Mouse (Mus musculus) ES-E14 (cell line): ENCODE data around the gene Rarb.

Experiments used
- CHD2 ChIP-seq: IDR thresholded peaks from 2 replicates; pipeline ENCODE4 v1.6.1; 2014; ENCODE audit warnings: mild to moderate bottlenecking, low read depth, low read length, inconsistent platforms
- MAFK ChIP-seq: IDR thresholded peaks from 2 replicates; pipeline ENCODE4 v1.6.1; 2014; ENCODE audit warnings: mild to moderate bottlenecking, low read depth, low read length, inconsistent platforms; ENCODE audit not compliant: insufficient read depth
- ZC3H11A ChIP-seq: IDR thresholded peaks from 2 replicates; pipeline ENCODE4 v1.6.1; 2012; ENCODE audit warnings: low read depth, mild to moderate bottlenecking, inconsistent platforms, low read length, borderline replicate concordance

DNA sequence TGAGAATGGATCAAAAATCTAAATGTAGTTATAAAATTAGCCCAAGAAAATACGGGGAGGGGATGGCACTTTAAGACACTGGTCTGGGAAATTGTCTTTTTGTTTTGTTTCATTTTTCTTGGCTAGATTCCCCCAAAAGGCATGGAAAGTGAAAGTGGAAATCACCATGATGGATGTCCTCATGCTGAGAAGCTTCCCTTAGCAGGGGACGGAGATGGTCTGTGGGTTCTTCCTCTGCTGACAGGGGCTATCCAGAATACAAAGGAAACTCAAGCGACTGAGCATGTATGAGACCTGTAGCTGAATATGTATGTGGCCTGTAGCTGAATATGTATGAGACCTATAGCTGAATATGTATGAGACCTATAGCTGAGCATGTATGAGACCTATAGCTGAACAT lies 46.0 kb downstream of the Rarb start:
- TF ChIP-seq MAFK (no peak), CHD2 (no peak), ZC3H11A (no peak)
